Mouse (Mus musculus): ENCODE measurements around the gene Zbtb43. TPM values are rescaled to one million over a fixed set of nuclear protein-coding genes. Genes with fewer than 3 reads are reported as not detected.

Gene Zbtb43
- 14.9 and 16.7 TPM in 2 replicates for polyA plus RNA-seq (2012; rRNA removed)

DNA sequence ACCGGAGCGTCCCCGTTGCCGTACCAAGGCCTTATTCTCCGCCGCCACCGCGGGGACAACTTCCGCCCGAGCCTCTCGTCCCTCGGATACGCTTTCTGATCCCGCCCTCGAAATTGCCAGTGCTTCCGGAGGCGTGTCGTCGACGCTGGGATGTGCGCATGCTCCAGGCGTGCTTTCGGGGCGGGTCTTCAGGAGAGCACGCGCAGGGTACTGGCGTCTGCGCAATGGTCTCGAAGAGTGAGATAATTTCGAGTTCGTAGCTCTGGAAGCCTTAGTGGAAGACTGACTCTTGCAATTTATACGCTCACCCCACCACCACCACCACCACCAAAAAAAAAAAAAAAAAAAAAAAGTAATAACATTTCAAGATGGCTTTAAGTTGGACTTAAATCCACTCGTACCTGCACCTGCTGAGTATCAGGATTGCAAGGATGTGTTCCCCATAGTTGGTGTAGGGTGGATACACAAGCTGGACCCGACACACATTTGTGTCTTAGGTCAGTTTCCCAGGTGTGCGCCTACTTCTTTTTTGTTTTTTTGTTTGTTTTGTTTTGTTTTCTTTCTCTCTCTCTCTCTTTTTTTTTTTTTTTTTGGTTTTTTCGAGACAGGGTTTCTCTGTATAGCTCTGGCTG is at the start of gene Zbtb43:
Gene Zbtb43 (minus strand): TSS at position 94 of the 632 bp plus-strand sequence.
- peak; percentile 96 for DNase-seq
- 5% methylated on average over 36 of the region's 36 CpGs for WGBS
- no peaks in the 10 kb centered on the region; the same call in 1 of the 2 replicates for H3K27me3 ChIP-seq (ENCODE audit: control insufficient read depth, insufficient read depth, low read length)

DNA sequence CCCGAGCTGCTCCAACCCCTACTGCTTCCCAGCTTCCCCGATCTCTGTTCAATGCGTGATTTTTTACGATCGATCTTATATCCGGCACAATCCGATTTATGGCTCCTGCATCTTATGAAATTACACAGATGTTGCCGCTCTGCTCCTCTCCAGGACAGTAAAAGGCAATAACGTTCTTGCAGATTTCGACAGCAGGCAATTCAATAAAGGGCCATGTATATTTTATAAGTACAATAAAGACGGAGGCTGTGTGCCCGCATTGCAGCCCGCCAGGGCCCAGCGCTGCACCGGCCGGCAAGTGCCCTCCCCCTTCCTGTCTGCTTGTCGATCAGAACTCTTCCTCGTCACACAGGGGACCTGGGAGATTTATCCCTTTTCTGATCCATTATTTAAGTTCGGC is 47.5 kb upstream of the Zbtb43 start:
- Histone ChIP-seq H3K4me3 (ENCODE audit: control insufficient read depth, insufficient read depth, low read length) (no peak overlapping the region), H3K36me3 (ENCODE audit: control insufficient read depth, insufficient read depth, low read length) (no peaks in the 10 kb centered on the region), H3K27ac (ENCODE audit: control insufficient read depth, insufficient read depth, low read length) (no peak overlapping the region), H3K4me1 (replicated peaks; ENCODE audit: control insufficient read depth, insufficient read depth, low read length) (no peaks in the 10 kb centered on the region), H3K27me3 (ENCODE audit: control insufficient read depth, insufficient read depth, low read length) (no peaks in the 10 kb centered on the region)
- TF ChIP-seq CTCF (IDR thresholded peaks at IDR 0.05; ENCODE audit: borderline replicate concordance, control insufficient read depth, extremely low read depth, insufficient read depth, low read length, poor library complexity) (no peak), POLR2A (IDR thresholded peaks at IDR 0.05; ENCODE audit: control insufficient read depth, extremely low read depth, insufficient read depth, low read length, poor library complexity) (no peak)
- no peak for DNase-seq
- 73% methylated on average over 19 of the region's 19 CpGs for WGBS

More for the DNA sequence above, at the start of gene Zbtb43:
- TF ChIP-seq POLR2A (IDR thresholded peaks at IDR 0.05; ENCODE audit: control insufficient read depth, extremely low read depth, insufficient read depth, low read length, poor library complexity), result peak; percentile 83
- 0 out of 2 replicates have a peak, but pooled peaks have one; percentile 12 for TF ChIP-seq CTCF (IDR thresholded peaks at IDR 0.05; ENCODE audit: borderline replicate concordance, control insufficient read depth, extremely low read depth, insufficient read depth, low read length, poor library complexity)
- H3K36me3 ChIP-seq (ENCODE audit: control insufficient read depth, insufficient read depth, low read length), result peaks cover 3% of the 10 kb centered on the region; the same call in 1 of the 2 replicates
- H3K27ac ChIP-seq (ENCODE audit: control insufficient read depth, insufficient read depth, low read length), result no peak within 1 kb of the TSS
- H3K4me3 ChIP-seq (ENCODE audit: control insufficient read depth, insufficient read depth, low read length), result peak within 1 kb of the TSS; percentile 65
- H3K4me1 ChIP-seq (replicated peaks; ENCODE audit: control insufficient read depth, insufficient read depth, low read length), result peaks cover 12% of the 10 kb centered on the region

DNA sequence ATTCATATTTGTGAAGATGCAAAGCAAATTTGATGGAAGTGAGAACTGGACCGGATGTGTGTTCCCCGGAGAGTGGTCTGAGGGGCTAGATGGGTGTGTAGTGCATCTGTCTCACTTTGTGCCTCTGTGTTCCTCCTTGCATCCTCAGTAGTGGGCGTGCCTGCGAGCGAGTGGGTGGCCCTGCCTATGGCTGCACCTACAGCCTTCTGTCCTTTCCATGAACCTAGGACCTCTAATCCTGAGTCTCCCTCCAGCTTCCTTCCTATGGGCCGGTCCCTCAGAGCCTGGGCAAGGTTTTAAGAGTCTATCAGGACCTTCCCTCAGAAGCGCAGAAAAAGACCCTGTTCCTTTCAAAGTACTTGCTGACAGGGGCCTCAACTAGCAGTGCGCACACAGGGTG is 47.1 kb upstream of the Zbtb43 start:
- no peak for TF ChIP-seq CTCF (IDR thresholded peaks at IDR 0.05; ENCODE audit: borderline replicate concordance, control insufficient read depth, extremely low read depth, insufficient read depth, low read length, poor library complexity)
- no peak for TF ChIP-seq POLR2A (IDR thresholded peaks at IDR 0.05; ENCODE audit: control insufficient read depth, extremely low read depth, insufficient read depth, low read length, poor library complexity)
- Histone ChIP-seq H3K36me3 (ENCODE audit: control insufficient read depth, insufficient read depth, low read length) (no peaks in the 10 kb centered on the region), H3K27me3 (ENCODE audit: control insufficient read depth, insufficient read depth, low read length) (no peaks in the 10 kb centered on the region), H3K4me3 (ENCODE audit: control insufficient read depth, insufficient read depth, low read length) (no peak overlapping the region), H3K4me1 (replicated peaks; ENCODE audit: control insufficient read depth, insufficient read depth, low read length) (no peaks in the 10 kb centered on the region), H3K27ac (ENCODE audit: control insufficient read depth, insufficient read depth, low read length) (no peak overlapping the region)
- WGBS, result 92% methylated on average over 8 of the region's 8 CpGs
- no peak for DNase-seq

DNA sequence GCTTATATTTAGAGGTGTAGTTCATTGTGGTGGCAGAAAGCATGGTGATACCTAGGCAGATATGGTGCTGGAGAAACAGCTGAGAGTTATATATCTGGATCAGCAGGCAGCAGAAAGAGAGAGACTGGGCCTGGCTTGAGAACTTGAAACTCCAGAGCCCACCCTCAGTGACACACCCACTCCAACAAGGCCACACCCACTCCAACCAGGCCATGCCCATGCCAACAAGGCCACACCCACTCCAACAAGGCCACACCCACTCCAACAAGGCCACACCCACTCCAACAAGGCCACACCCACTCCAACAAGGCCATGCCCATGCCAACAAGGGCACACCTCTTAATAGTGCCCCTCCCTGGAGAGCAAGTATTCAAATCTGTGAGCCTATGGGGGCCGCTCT is 42.4 kb upstream of the Zbtb43 start:
- no peak for DNase-seq
- H3K27ac ChIP-seq (ENCODE audit: control insufficient read depth, insufficient read depth, low read length), result no peak overlapping the region
- no peaks in the 10 kb centered on the region; the same call in 1 of the 2 replicates for H3K27me3 ChIP-seq (ENCODE audit: control insufficient read depth, insufficient read depth, low read length)
- WGBS, result 100% methylated on average over 1 of the region's 1 CpGs
- H3K36me3 ChIP-seq (ENCODE audit: control insufficient read depth, insufficient read depth, low read length), result no peaks in the 10 kb centered on the region
- H3K4me3 ChIP-seq (ENCODE audit: control insufficient read depth, insufficient read depth, low read length), result no peak overlapping the region
- no peak for TF ChIP-seq CTCF (IDR thresholded peaks at IDR 0.05; ENCODE audit: borderline replicate concordance, control insufficient read depth, extremely low read depth, insufficient read depth, low read length, poor library complexity)
- TF ChIP-seq POLR2A (IDR thresholded peaks at IDR 0.05; ENCODE audit: control insufficient read depth, extremely low read depth, insufficient read depth, low read length, poor library complexity), result no peak
- H3K4me1 ChIP-seq (replicated peaks; ENCODE audit: control insufficient read depth, insufficient read depth, low read length), result no peaks in the 10 kb centered on the region

DNA sequence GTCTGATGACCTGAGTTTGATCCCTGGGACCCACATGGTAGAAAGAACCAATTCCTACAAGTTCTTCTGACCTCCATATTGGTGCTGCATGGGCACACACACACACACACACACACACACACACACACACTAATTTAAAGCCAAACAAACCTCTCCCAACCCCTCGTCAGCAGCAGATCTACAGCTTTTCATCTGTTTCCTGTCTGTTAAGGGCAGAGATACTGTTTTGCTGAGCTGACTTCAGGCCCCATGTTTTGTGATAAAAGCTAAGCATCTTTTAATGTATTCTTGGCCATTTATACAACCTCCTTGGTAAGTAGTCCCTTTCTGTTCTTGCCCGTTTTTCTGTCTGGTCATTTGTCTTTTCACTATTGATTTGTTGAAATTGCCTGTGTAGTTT is 34.2 kb upstream of the Zbtb43 start:
- H3K4me3 ChIP-seq (ENCODE audit: control insufficient read depth, insufficient read depth, low read length), result no peak overlapping the region

DNA sequence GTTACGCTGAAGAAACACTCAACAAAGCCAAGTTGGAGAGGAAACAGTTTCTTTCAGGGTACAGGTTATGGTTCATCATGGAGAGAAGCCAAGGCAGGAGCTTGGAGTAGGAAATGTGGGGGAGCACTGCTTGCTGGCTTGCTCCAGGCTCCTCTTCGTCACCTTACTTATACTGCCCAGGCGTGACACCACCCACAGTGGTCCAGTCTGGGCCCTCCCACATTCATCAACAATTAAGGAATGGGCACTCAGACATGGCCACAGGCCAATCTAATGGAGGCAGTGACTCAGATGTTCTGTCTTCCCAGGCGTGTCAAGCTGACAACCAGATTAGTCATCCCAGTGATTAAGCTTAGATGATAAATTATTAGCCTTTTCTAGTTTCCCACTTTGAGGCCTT is 29.9 kb upstream of the Zbtb43 start:
- Histone ChIP-seq H3K27ac (ENCODE audit: control insufficient read depth, insufficient read depth, low read length) (no peak overlapping the region), H3K36me3 (ENCODE audit: control insufficient read depth, insufficient read depth, low read length) (no peaks in the 10 kb centered on the region), H3K27me3 (ENCODE audit: control insufficient read depth, insufficient read depth, low read length) (no peaks in the 10 kb centered on the region), H3K4me1 (replicated peaks; ENCODE audit: control insufficient read depth, insufficient read depth, low read length) (no peaks in the 10 kb centered on the region), H3K4me3 (ENCODE audit: control insufficient read depth, insufficient read depth, low read length) (no peak overlapping the region)
- 96% methylated on average over 4 of the region's 4 CpGs for WGBS
- no peak for TF ChIP-seq CTCF (IDR thresholded peaks at IDR 0.05; ENCODE audit: borderline replicate concordance, control insufficient read depth, extremely low read depth, insufficient read depth, low read length, poor library complexity)
- DNase-seq, result no peak

More for the DNA sequence above, 34.2 kb upstream of the Zbtb43 start:
- DNase-seq, result no peak
- Histone ChIP-seq H3K27ac (ENCODE audit: control insufficient read depth, insufficient read depth, low read length) (no peak overlapping the region), H3K27me3 (ENCODE audit: control insufficient read depth, insufficient read depth, low read length) (no peaks in the 10 kb centered on the region; the same call in 1 of the 2 replicates), H3K4me1 (replicated peaks; ENCODE audit: control insufficient read depth, insufficient read depth, low read length) (no peaks in the 10 kb centered on the region), H3K36me3 (ENCODE audit: control insufficient read depth, insufficient read depth, low read length) (no peaks in the 10 kb centered on the region)
- WGBS, result 30% methylated on average over 2 of the region's 2 CpGs
- TF ChIP-seq CTCF (IDR thresholded peaks at IDR 0.05; ENCODE audit: borderline replicate concordance, control insufficient read depth, extremely low read depth, insufficient read depth, low read length, poor library complexity) (no peak), POLR2A (IDR thresholded peaks at IDR 0.05; ENCODE audit: control insufficient read depth, extremely low read depth, insufficient read depth, low read length, poor library complexity) (no peak)

All from thymus, adult 2 months (tissue).